Mouse (Mus musculus) heart, postnatal 14 days (tissue): ENCODE data around the gene Gm3164. TPM values are rescaled to one million over a fixed set of nuclear protein-coding genes. Genes with fewer than 3 reads are reported as not detected.
"Not testable (repeated sequence)": the region's sequence is repeated elsewhere in the genome, so short reads cannot be mapped to it uniquely, and the experiment has no call there.

Experiments used
- DNase-seq, 2 experiments: peaks; one replicate each; pipeline ENCODE4 v3.0.0; 2021 to 2022
- intact Hi-C: fragments of 180-260 bp; cut with DNase I; formaldehyde crosslinking; loops from one replicate; pipeline ENCODE4 v1.15.1; 2025
- long read RNA-seq, 2 experiments: library from polyadenylated mRNA; stranded (forward); transcript quantifications; one replicate each; pipeline ENCODE4 v2.0.0; 2021
- total RNA-seq, 2 experiments: library from RNA; stranded (reverse); gene quantifications; 2 replicates each; pipeline ENCODE4 v1.2.3; 2021

Gene Gm3164
- total RNA-seq: under 1 TPM; 0.39 to 0.72 TPM
- long read RNA-seq, experiment 1: 0 reads
- long read RNA-seq, experiment 2: 0 reads

GRCm38 (mm10) chr14:4414965-4415835 is at the start of gene Gm3164:
Gene Gm3164 (plus strand): TSS chr14:4415448.
- DNase-seq: peak; percentile 70 to 73
- intact Hi-C loops: not testable (repeated sequence)

GRCm38 (mm10) chr14:4368991-4369390 is 46.3 kb upstream of the Gm3164 start:
- intact Hi-C loops, DNase-seq: not testable (repeated sequence)

GRCm38 (mm10) chr14:4369691-4370090 is 45.6 kb upstream of the Gm3164 start:
- intact Hi-C loops: not testable (repeated sequence)
- peak in 1 of 2 experiments; percentile 11 for DNase-seq

GRCm38 (mm10) chr14:4377871-4378270 is 37.4 kb upstream of the Gm3164 start:
- intact Hi-C loops, DNase-seq: not testable (repeated sequence)

GRCm38 (mm10) chr14:4385606-4386005 is 29.6 kb upstream of the Gm3164 start:
- intact Hi-C loops: not testable (repeated sequence)

GRCm38 (mm10) chr14:4392841-4393530 is 22.3 kb upstream of the Gm3164 start:
- intact Hi-C loops, DNase-seq: not testable (repeated sequence)

More at GRCm38 (mm10) chr14:4385606-4386005, 29.6 kb upstream of the Gm3164 start:
- not testable (repeated sequence) for DNase-seq

GRCm38 (mm10) chr14:4397226-4397625 is 18.0 kb upstream of the Gm3164 start, which contains the start of gene Gm3159:
Gene Gm3159 (plus strand): TSS chr14:4397526.
- intact Hi-C loops: not testable (repeated sequence)

GRCm38 (mm10) chr14:4398624-4399023 is 16.6 kb upstream of the Gm3164 start:
- DNase-seq, intact Hi-C loops: not testable (repeated sequence)

More at GRCm38 (mm10) chr14:4397226-4397625, 18.0 kb upstream of the Gm3164 start, which contains the start of gene Gm3159:
- DNase-seq: not testable (repeated sequence)

GRCm38 (mm10) chr14:4400115-4400789 is 15.0 kb upstream of the Gm3164 start:
- intact Hi-C loops: not testable (repeated sequence)

GRCm38 (mm10) chr14:4401245-4401644 is 14.0 kb upstream of the Gm3164 start:
- intact Hi-C loops, DNase-seq: not testable (repeated sequence)

More at GRCm38 (mm10) chr14:4400115-4400789, 15.0 kb upstream of the Gm3164 start:
- DNase-seq: not testable (repeated sequence)

- intact Hi-C loops, DNase-seq: not testable (repeated sequence)
Measured at GRCm38 (mm10) chr14:4403840-4404239, 11.4 kb upstream of the Gm3164 start.

- DNase-seq, intact Hi-C loops: not testable (repeated sequence)
Measured at GRCm38 (mm10) chr14:4409939-4410338, 5.3 kb upstream of the Gm3164 start.

GRCm38 (mm10) chr14:4430692-4431091 is 15.4 kb downstream of the Gm3164 start, which contains the start of gene Gm3173:
Gene Gm3173 (plus strand): TSS chr14:4430992.
- intact Hi-C loops, DNase-seq: not testable (repeated sequence)

- DNase-seq, intact Hi-C loops: not testable (repeated sequence)
Measured at GRCm38 (mm10) chr14:4481445-4481844, 66.2 kb downstream of the Gm3164 start, which contains the start of gene Gm3182. Gene Gm3182 (plus strand): TSS chr14:4481745.

Other genes starting within 250 kb of the Gm3164 start
- gene Gm2974, start 232.9 kb upstream of the Gm3164 start, total RNA-seq: under 1 TPM in 1 of 2 experiments, not detected in 1; 0.17 TPM
- gene Gm3138, start 165.8 kb upstream of the Gm3164 start, total RNA-seq: not detected
- not detected for gene Gm3149, start 98.2 kb upstream of the Gm3164 start, total RNA-seq
- gene 2610042L04Rik, start 80.7 kb upstream of the Gm3164 start, total RNA-seq: under 1 TPM; 0.14 to 0.20 TPM
- gene Gm3159, start 17.9 kb upstream of the Gm3164 start, total RNA-seq: not detected
- not detected for gene Gm3173, start 15.5 kb downstream of the Gm3164 start, total RNA-seq
- not detected for gene Gm3182, start 66.3 kb downstream of the Gm3164 start, total RNA-seq
- gene Gm3047, start 140.0 kb downstream of the Gm3164 start, total RNA-seq: not detected
- gene Gm8159, start 216.9 kb downstream of the Gm3164 start, total RNA-seq: not detected
- gene Gm3239, start 248.7 kb downstream of the Gm3164 start, total RNA-seq: not detected